Mouse (Mus musculus) CD4-positive, CD25-positive, alpha-beta regulatory T cell (primary cell): ENCODE data around the gene Gm5483. TPM values are rescaled to one million over a fixed set of nuclear protein-coding genes. Genes with fewer than 3 reads are reported as not detected.

Experiments used
- polyA plus RNA-seq: library from polyadenylated mRNA; unstranded; fragments of 100-300 nt; shearing (Covaris generic); gene quantifications from one replicate; pipeline ENCODE4 v1.2.1, GENCODE M21; 2017

The Gm5483 gene
- polyA plus RNA-seq, result not detected

GRCm38 (mm10) chr16:36183912-36184311, at the start of gene Gm5483:
Gene Gm5483 (plus strand): TSS chr16:36184212.

GRCm38 (mm10) chr16:36156402-36156975, 27.5 kb upstream of the Gm5483 start, which contains the start of gene Stfa2l1:
Gene Stfa2l1 (plus strand): TSS chr16:36156811.

GRCm38 (mm10) chr16:36209967-36210453, 26.0 kb downstream of the Gm5483 start, which contains the start of gene Gm5416:
Gene Gm5416 (plus strand): TSS chr16:36210403.

DNA sequence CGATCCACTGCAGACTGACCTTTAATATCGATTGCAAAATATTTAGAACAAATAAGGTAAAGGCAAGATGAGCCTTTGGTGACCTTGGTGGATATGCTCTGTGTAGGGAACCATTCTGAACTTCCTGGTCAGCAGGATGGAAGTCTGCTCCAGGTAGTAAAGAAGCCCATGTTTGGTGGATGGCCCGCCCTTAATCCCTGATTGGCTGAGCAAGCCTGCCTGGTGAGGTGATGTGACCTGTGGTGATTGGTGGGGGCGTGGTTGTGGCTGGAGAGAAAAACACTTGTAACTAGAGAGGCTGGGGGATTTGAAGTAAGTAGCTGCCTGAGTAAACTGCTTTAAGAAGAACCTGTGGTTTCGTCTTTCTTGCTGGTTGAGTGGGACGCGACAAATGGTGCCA, 37.2 kb downstream of the Gm5483 start, which contains the start of gene 2010005H15Rik:
TSS of gene 2010005H15Rik (plus strand) at position 301 of the 400 bp plus-strand sequence.

Other genes starting within 250 kb of the Gm5483 start
- gene Parp9, start 245.7 kb upstream of the Gm5483 start, polyA plus RNA-seq, result 89.2 TPM
- 68.3 TPM for gene Dtx3l, start 245.1 kb upstream of the Gm5483 start, polyA plus RNA-seq
- gene Kpna1, start 205.5 kb upstream of the Gm5483 start, polyA plus RNA-seq, result 64.2 TPM
- 6.9 TPM for gene Wdr5b, start 143.0 kb upstream of the Gm5483 start, polyA plus RNA-seq
- 125 TPM for gene Fam162a, start 112.6 kb upstream of the Gm5483 start, polyA plus RNA-seq
- 33.3 TPM for gene Ccdc58, start 112.5 kb upstream of the Gm5483 start, polyA plus RNA-seq
- gene Csta1, start 53.0 kb upstream of the Gm5483 start, polyA plus RNA-seq, result 0.06 TPM
- not detected for gene Stfa2l1, start 27.4 kb upstream of the Gm5483 start, polyA plus RNA-seq
- not detected for gene Gm5416, start 26.2 kb downstream of the Gm5483 start, polyA plus RNA-seq
- gene 2010005H15Rik, start 37.3 kb downstream of the Gm5483 start, polyA plus RNA-seq, result not detected
- not detected for gene Stfa1, start 92.7 kb downstream of the Gm5483 start, polyA plus RNA-seq
- not detected for gene BC117090, start 150.1 kb downstream of the Gm5483 start, polyA plus RNA-seq
- gene BC100530, start 183.5 kb downstream of the Gm5483 start, polyA plus RNA-seq, result not detected
- gene Stfa2, start 224.2 kb downstream of the Gm5483 start, polyA plus RNA-seq, result not detected